Mouse (Mus musculus) heart, postnatal 0 days (tissue): ENCODE results near the gene Upk3bl. TPM values are rescaled to one million over a fixed set of nuclear protein-coding genes. Genes with fewer than 3 reads are reported as not detected.

ENCODE experiments used
- ATAC-seq: fragments of 200-750 bp; cut with Nextera tagmentation; 2 replicates; pipeline ENCODE4 v1.8.0; 2017; ENCODE audit warnings: low read depth, moderate number of reproducible peaks, moderate library complexity; ENCODE audit not compliant: insufficient read depth
- DNase-seq: peaks from one replicate; pipeline ENCODE4 v3.0.0-alpha.2; 2016; ENCODE audit warnings: low spot score
- H3K27ac ChIP-seq: fragments of 300-500 bp; sonication (generic); 2 replicates; pipeline ENCODE4 v1.5.1; 2014; ENCODE audit warnings: low read depth, mild to moderate bottlenecking
- H3K27me3 ChIP-seq: fragments of 300-500 bp; sonication (generic); 2 replicates; pipeline ENCODE4 v1.6.1; 2014; ENCODE audit warnings: low read length, mixed read lengths; ENCODE audit not compliant: control insufficient read depth, insufficient read depth
- H3K36me3 ChIP-seq: fragments of 300-500 bp; sonication (generic); replicated peaks from 2 replicates; pipeline ENCODE4 v1.6.1; 2014; ENCODE audit warnings: low read length, mixed read lengths; ENCODE audit not compliant: control insufficient read depth, insufficient read depth
- H3K4me1 ChIP-seq: fragments of 300-500 bp; sonication (generic); 2 replicates; pipeline ENCODE4 v1.6.1; 2014; ENCODE audit warnings: antibody characterized with exemption; ENCODE audit not compliant: control insufficient read depth, insufficient read depth
- H3K4me2 ChIP-seq: fragments of 300-500 bp; sonication (generic); 2 replicates; pipeline ENCODE4 v1.6.1; 2014; ENCODE audit warnings: low read depth, mild to moderate bottlenecking, low read length, moderate library complexity
- H3K4me3 ChIP-seq: fragments of 300-500 bp; sonication (generic); 2 replicates; pipeline ENCODE4 v1.5.1; 2014; ENCODE audit warnings: low read depth, low read length
- H3K9ac ChIP-seq: fragments of 300-500 bp; sonication (generic); replicated peaks from 2 replicates; pipeline ENCODE4 v1.6.1; 2014; ENCODE audit warnings: low read depth, low read length, mixed read lengths
- H3K9me3 ChIP-seq: fragments of 300-500 bp; sonication (generic); replicated peaks from 2 replicates; pipeline ENCODE4 v1.6.1; 2016; ENCODE audit warnings: low read length; ENCODE audit not compliant: control insufficient read depth
- CTCF ChIP-seq: IDR thresholded peaks from 2 replicates; pipeline ENCODE4 v1.5.1; 2016; ENCODE audit warnings: antibody characterized with exemption, control low read depth, low read depth
- EP300 ChIP-seq: IDR thresholded peaks from 2 replicates; pipeline ENCODE4 v1.6.1; 2016; ENCODE audit warnings: antibody characterized with exemption, low read depth
- WGBS: fragments of 180-500 bp; shearing (Covaris S2); extraction: QIAGEN DNeasy Blood & Tissue Kit; methylation state at CpG from one replicate; pipeline ENCODE4 v1.1.7; 2014; 5-methylcytosine and 5-hydroxymethylcytosine counted together
- polyA plus RNA-seq: library from polyadenylated mRNA; unstranded; fragments of >200 nt; fragmentation: Nextera tagmentation; extraction: Ambion mirVana; gene quantifications from 2 replicates; pipeline ENCODE4 v1.2.1, GENCODE M21; 2015
- total RNA-seq: library from RNA; depleted of rRNA; stranded (reverse); fragments of >200 nt; gene quantifications from 2 replicates; pipeline ENCODE4 v1.2.3, GENCODE M21; 2014; ENCODE audit warnings: low replicate concordance

Upk3bl gene
- total and polyA plus RNA-seq, 2 experiments from 2014 or later, result 4.2 TPM; not detected in 1

GRCm38 (mm10) chr5:136088821-136089575 is 34.7 kb downstream of the Upk3bl start:
- H3K9ac ChIP-seq, result no peak overlapping the region
- no peak overlapping the region for H3K4me3 ChIP-seq
- TF ChIP-seq EP300, result no peak
- TF ChIP-seq CTCF, result peak; percentile 42
- no peak overlapping the region for H3K4me2 ChIP-seq
- H3K9me3 ChIP-seq, result no peaks in the 10 kb centered on the region
- H3K4me1 ChIP-seq, result no peaks in the 10 kb centered on the region
- no peak for ATAC-seq
- 20% methylated on average over 14 of the region's 14 CpGs for WGBS
- DNase-seq, result no peak
- no peak overlapping the region for H3K27ac ChIP-seq
- H3K27me3 ChIP-seq, result peaks cover 19% of the 10 kb centered on the region
- H3K36me3 ChIP-seq, result no peaks in the 10 kb centered on the region

GRCm38 (mm10) chr5:136091927-136092326 is 37.6 kb downstream of the Upk3bl start:
- 54% methylated on average over 5 of the region's 5 CpGs for WGBS
- DNase-seq, result no peak
- H3K36me3 ChIP-seq, result no peaks in the 10 kb centered on the region
- TF ChIP-seq EP300 (no peak), CTCF (no peak)
- H3K4me2 ChIP-seq, result no peak overlapping the region
- H3K27ac ChIP-seq, result no peak overlapping the region
- no peaks in the 10 kb centered on the region for H3K9me3 ChIP-seq
- H3K9ac ChIP-seq, result no peak overlapping the region
- no peaks in the 10 kb centered on the region for H3K27me3 ChIP-seq
- no peaks in the 10 kb centered on the region for H3K4me1 ChIP-seq
- ATAC-seq, result no peak
- H3K4me3 ChIP-seq, result no peak overlapping the region

GRCm38 (mm10) chr5:136094249-136095010 is 40.1 kb downstream of the Upk3bl start:
- no peak overlapping the region for H3K9ac ChIP-seq
- H3K27me3 ChIP-seq, result no peaks in the 10 kb centered on the region
- WGBS, result 39% methylated on average over 8 of the region's 8 CpGs
- no peak for ATAC-seq
- H3K36me3 ChIP-seq, result no peaks in the 10 kb centered on the region
- DNase-seq, result no peak
- TF ChIP-seq CTCF, result no peak
- TF ChIP-seq EP300, result no peak
- no peak overlapping the region for H3K4me2 ChIP-seq
- no peak overlapping the region for H3K27ac ChIP-seq
- no peaks in the 10 kb centered on the region for H3K4me1 ChIP-seq
- H3K4me3 ChIP-seq, result no peak overlapping the region
- H3K9me3 ChIP-seq, result no peaks in the 10 kb centered on the region

- no peak overlapping the region for H3K4me2 ChIP-seq
- TF ChIP-seq EP300 (no peak), CTCF (no peak)
- no peak for DNase-seq
- no peak overlapping the region for H3K9ac ChIP-seq
- no peak overlapping the region for H3K4me3 ChIP-seq
- H3K27me3 ChIP-seq, result no peaks in the 10 kb centered on the region
- ATAC-seq, result no peak; the same call in 1 of the 2 replicates
- no peak overlapping the region for H3K27ac ChIP-seq
- no peaks in the 10 kb centered on the region for H3K4me1 ChIP-seq
- H3K9me3 ChIP-seq, result no peaks in the 10 kb centered on the region
- H3K36me3 ChIP-seq, result no peaks in the 10 kb centered on the region
- WGBS, result 62% methylated on average over 7 of the region's 7 CpGs
These were observed 40.8 kb downstream of the Upk3bl start for GRCm38 (mm10) chr5:136095089-136095488.

GRCm38 (mm10) chr5:136098536-136098935 is 44.2 kb downstream of the Upk3bl start:
- Histone ChIP-seq H3K36me3 (no peaks in the 10 kb centered on the region), H3K4me1 (peaks cover 4% of the 10 kb centered on the region; the same call in 1 of the 2 replicates), H3K9me3 (no peaks in the 10 kb centered on the region), H3K27ac (no peak overlapping the region), H3K4me2 (no peak overlapping the region), H3K4me3 (no peak overlapping the region), H3K27me3 (0 out of 2 replicates have a peak, but pooled peaks cover 3% of the 10 kb centered on the region), H3K9ac (0 out of 2 replicates have a peak overlapping the region, but pooled peaks have one; percentile 5)
- 71% methylated on average over 10 of the region's 10 CpGs for WGBS
- DNase-seq (no peak), ATAC-seq (no peak)
- TF ChIP-seq EP300, result no peak
- TF ChIP-seq CTCF, result no peak
